Mouse (Mus musculus) kidney, postnatal 25 days (tissue): ENCODE measurements around the gene Kdm4d.
"Not testable (repeated sequence)": the region's sequence is repeated elsewhere in the genome, so short reads cannot be mapped to it uniquely, and the experiment has no call there.

ENCODE experiments used
- DNase-seq, 2 experiments: peaks; one replicate each; pipeline ENCODE4 v3.0.0; 2021; ENCODE audit warnings: mixed read lengths in 2 of 2

Gene Kdm4d

GRCm38 (mm10) chr9:14447086-14447485, 53.2 kb downstream of the Kdm4d start:
- not testable (repeated sequence) for DNase-seq

GRCm38 (mm10) chr9:14440347-14440746, 59.9 kb downstream of the Kdm4d start:
- DNase-seq = no peak

GRCm38 (mm10) chr9:14433252-14433939, 66.9 kb downstream of the Kdm4d start:
- peak; percentile 14 to 45 for DNase-seq
